Comparison of ENCODE assay signal across 28 mouse cellular contexts in genomic region chr11:22808040-22808439, GRCm38 (mm10). TPM values are rescaled to one million over a fixed set of nuclear protein-coding genes. Genes with fewer than 3 reads are reported as not detected.
DNase-seq lines count a peak whose midpoint lies in the region; ATAC-seq lines count a peak whose summit lies in the region.
"Had no signal": no experiment of that assay in that cellular context is flagged by ENCODE, and none has a peak within 500 bp of the region (broad histone marks: within the 10 kb centered on the region; RNA-seq: fewer than 3 reads in every experiment).

No protein-coding gene starts in this region.

- H3K9ac ChIP-seq in liver, embryonic 11.5 days (ENCODE audit: low read depth, low read length), result no peak overlapping the region
- no peak overlapping the region for H3K9ac ChIP-seq in liver, embryonic 13.5 days
- no peak overlapping the region for H3K9ac ChIP-seq in liver, embryonic 16.5 days (ENCODE audit: low read depth, low read length)
- H3K9ac ChIP-seq in intestine, embryonic 15.5 days, result no peak overlapping the region
- H3K9ac ChIP-seq: embryonic facial prominence, embryonic 13.5 days; forebrain, embryonic 12.5 days; forebrain, embryonic 15.5 days; heart, embryonic 13.5 days; hindbrain, embryonic 15.5 days had no signal

- no peak overlapping the region for H3K27ac ChIP-seq in liver, embryonic 11.5 days (ENCODE audit: low read depth, low read length)
- H3K27ac ChIP-seq in liver, embryonic 13.5 days, result no peak overlapping the region
- no peak overlapping the region for H3K27ac ChIP-seq in liver, embryonic 16.5 days (ENCODE audit: low read length)
- no peak overlapping the region for H3K27ac ChIP-seq in intestine, embryonic 15.5 days
- H3K27ac ChIP-seq: embryonic facial prominence, embryonic 10.5 days; embryonic facial prominence, embryonic 13.5 days; forebrain, embryonic 12.5 days; forebrain, embryonic 15.5 days; heart, adult 2 months; heart, embryonic 10.5 days; heart, embryonic 13.5 days; hindbrain, embryonic 15.5 days had no signal

- H3K4me2 ChIP-seq in liver, embryonic 11.5 days, result no peak overlapping the region
- no peak overlapping the region for H3K4me2 ChIP-seq in liver, embryonic 13.5 days
- H3K4me2 ChIP-seq in liver, embryonic 16.5 days (ENCODE audit: low read depth, low read length), result no peak overlapping the region
- H3K4me2 ChIP-seq in intestine, embryonic 15.5 days (replicated peaks), result no peak overlapping the region
- H3K4me2 ChIP-seq: embryonic facial prominence, embryonic 13.5 days; forebrain, embryonic 12.5 days; forebrain, embryonic 15.5 days; heart, embryonic 13.5 days; hindbrain, embryonic 15.5 days had no signal

- peak; percentile 65 for ATAC-seq in liver, embryonic 11.5 days (replicated peaks; ENCODE audit: low FRiP score)
- ATAC-seq in liver, embryonic 13.5 days (ENCODE audit: low read depth), result peak; percentile 62
- ATAC-seq in liver, embryonic 16.5 days (ENCODE audit: low read depth), result peak; percentile 68
- ATAC-seq in intestine, embryonic 15.5 days, result no peak
- ATAC-seq: forebrain, embryonic 15.5 days; Patski had no signal

- peaks cover 26% of the 10 kb centered on the region for H3K4me1 ChIP-seq in liver, embryonic 11.5 days (replicated peaks; ENCODE audit: control insufficient read depth, insufficient read depth, low read length)
- peaks cover 53% of the 10 kb centered on the region for H3K4me1 ChIP-seq in liver, embryonic 13.5 days (replicated peaks)
- peaks cover 22% of the 10 kb centered on the region for H3K4me1 ChIP-seq in liver, embryonic 16.5 days (ENCODE audit: control insufficient read depth, low read depth, low read length)
- H3K4me1 ChIP-seq in intestine, embryonic 15.5 days (replicated peaks), result no peaks in the 10 kb centered on the region
- H3K4me1 ChIP-seq: embryonic facial prominence, embryonic 10.5 days; embryonic facial prominence, embryonic 13.5 days; forebrain, embryonic 12.5 days; forebrain, embryonic 15.5 days; hindbrain, embryonic 15.5 days had no signal

- DNase-seq in liver, embryonic 11.5 days (ENCODE audit: low spot score), result no peak
- no peak for DNase-seq in liver
- no peak for DNase-seq in liver, embryonic 13.5 days
- DNase-seq in adrenal gland, postnatal 4 days (ENCODE audit: low spot score in 2 of 2), result no peak
- no peak for DNase-seq in thymus, postnatal 14 days
- DNase-seq: adrenal gland, postnatal 10 days; adrenal gland, postnatal 36 days; cerebellum, adult 11-12 months; cerebellum, adult 8-10 months; cerebellum, postnatal 10 days; cerebellum, postnatal 36 days; embryo, embryonic 11 days; gastrocnemius, postnatal 10 days; gastrocnemius, postnatal 36 days; heart, adult 2 months; heart, postnatal 14 days; heart, postnatal 4 days had no signal

- no peak overlapping the region for H3K4me3 ChIP-seq in liver, embryonic 11.5 days (ENCODE audit: low read depth, low read length)
- no peak overlapping the region for H3K4me3 ChIP-seq in liver, embryonic 13.5 days (replicated peaks)
- H3K4me3 ChIP-seq in liver, embryonic 16.5 days (ENCODE audit: low read depth, low read length), result no peak overlapping the region
- H3K4me3 ChIP-seq in intestine, embryonic 15.5 days (replicated peaks), result no peak overlapping the region
- H3K4me3 ChIP-seq: embryonic facial prominence, embryonic 10.5 days; embryonic facial prominence, embryonic 13.5 days; erythroblast, embryonic 14.5 days; forebrain, embryonic 12.5 days; forebrain, embryonic 15.5 days; heart, adult 2 months; heart, embryonic 10.5 days; heart, embryonic 13.5 days; hindbrain, embryonic 15.5 days had no signal

- no peaks in the 10 kb centered on the region for H3K36me3 ChIP-seq in liver, embryonic 11.5 days (ENCODE audit: control insufficient read depth, insufficient read depth, low read length)
- no peaks in the 10 kb centered on the region for H3K36me3 ChIP-seq in liver, embryonic 13.5 days
- no peaks in the 10 kb centered on the region for H3K36me3 ChIP-seq in liver, embryonic 16.5 days (ENCODE audit: control insufficient read depth, insufficient read depth)
- H3K36me3 ChIP-seq in intestine, embryonic 15.5 days, result no peaks in the 10 kb centered on the region
- H3K36me3 ChIP-seq: embryonic facial prominence, embryonic 10.5 days; embryonic facial prominence, embryonic 13.5 days; forebrain, embryonic 12.5 days; forebrain, embryonic 15.5 days; heart, embryonic 10.5 days; heart, embryonic 13.5 days; hindbrain, embryonic 15.5 days had no signal

- no peaks in the 10 kb centered on the region for H3K9me3 ChIP-seq in liver, embryonic 11.5 days (ENCODE audit: control insufficient read depth, low read length)
- no peaks in the 10 kb centered on the region for H3K9me3 ChIP-seq in liver, embryonic 13.5 days (replicated peaks)
- H3K9me3 ChIP-seq in liver, embryonic 16.5 days (replicated peaks; ENCODE audit: control insufficient read depth, low read length), result no peaks in the 10 kb centered on the region
- no peaks in the 10 kb centered on the region for H3K9me3 ChIP-seq in intestine, embryonic 15.5 days
- H3K9me3 ChIP-seq: embryonic facial prominence, embryonic 10.5 days; embryonic facial prominence, embryonic 13.5 days; forebrain, embryonic 12.5 days; forebrain, embryonic 15.5 days; heart, embryonic 10.5 days; heart, embryonic 13.5 days; hindbrain, embryonic 15.5 days had no signal

- no peaks in the 10 kb centered on the region for H3K27me3 ChIP-seq in liver, embryonic 11.5 days (replicated peaks; ENCODE audit: control insufficient read depth, insufficient read depth, low read length)
- H3K27me3 ChIP-seq in liver, embryonic 13.5 days, result no peaks in the 10 kb centered on the region
- no peaks in the 10 kb centered on the region for H3K27me3 ChIP-seq in liver, embryonic 16.5 days (ENCODE audit: control insufficient read depth, insufficient read depth, low read depth, low read length)
- H3K27me3 ChIP-seq in intestine, embryonic 15.5 days (replicated peaks), result no peaks in the 10 kb centered on the region
- H3K27me3 ChIP-seq: embryonic facial prominence, embryonic 13.5 days; forebrain, embryonic 12.5 days; forebrain, embryonic 15.5 days; heart, embryonic 13.5 days; hindbrain, embryonic 15.5 days; Patski had no signal

RNA-seq across cellular contexts. Expression of gene B3gnt2, which starts 52.7 kb away (rescaled TPM):
- 3.9 and 6.6 TPM in 2 replicates for polyA plus RNA-seq in liver, embryonic 11.5 days (2014; fragmentation: Nextera tagmentation; extraction: Ambion mirVana)
- polyA plus RNA-seq in liver, embryonic 13.5 days (2015; fragmentation: Nextera tagmentation; extraction: Ambion mirVana), result 4.8 TPM in 2 replicates
- 4.4 and 6.6 TPM in 2 replicates for polyA plus RNA-seq in liver, embryonic 16.5 days (2015; fragmentation: Nextera tagmentation; extraction: Ambion mirVana)
- 10 to 100 TPM; 52.7 to 60.0 TPM for total RNA-seq in adrenal gland, postnatal 4 days (2021)
- 8.8 and 11.9 TPM in 2 replicates for polyA plus RNA-seq in intestine, embryonic 15.5 days (2015; fragmentation: Nextera tagmentation; extraction: Ambion mirVana)
